Mouse (Mus musculus) lung, postnatal 0 days (tissue): ENCODE measurements around the gene Trim2. TPM values are rescaled to one million over a fixed set of nuclear protein-coding genes. Genes with fewer than 3 reads are reported as not detected.

Experiments
- ATAC-seq: fragments of 200-750 bp; cut with Nextera tagmentation; 2 replicates; pipeline ENCODE4 v1.8.0; 2017; ENCODE audit warnings: moderate library complexity
- DNase-seq: peaks from one replicate; pipeline ENCODE4 v3.0.0-alpha.2; 2016; ENCODE audit warnings: low spot score
- H3K27ac ChIP-seq: fragments of 300-500 bp; sonication (generic); 2 replicates; pipeline ENCODE4 v1.5.1; 2014; ENCODE audit warnings: antibody characterized with exemption, mild to moderate bottlenecking, low read length, mixed read lengths
- H3K27me3 ChIP-seq: fragments of 300-500 bp; sonication (generic); replicated peaks from 2 replicates; pipeline ENCODE4 v1.6.1; 2014; ENCODE audit warnings: low read length, mixed read lengths; ENCODE audit not compliant: insufficient read depth
- H3K36me3 ChIP-seq: fragments of 300-500 bp; sonication (generic); 2 replicates; pipeline ENCODE4 v1.6.1; 2014; ENCODE audit warnings: low read length, mixed read lengths; ENCODE audit not compliant: insufficient read depth
- H3K4me1 ChIP-seq: fragments of 300-500 bp; sonication (generic); 2 replicates; pipeline ENCODE4 v1.6.1; 2014; ENCODE audit warnings: antibody characterized with exemption, low read depth, low read length, mixed read lengths; ENCODE audit not compliant: insufficient read depth
- H3K4me2 ChIP-seq: fragments of 300-500 bp; sonication (generic); replicated peaks from 2 replicates; pipeline ENCODE4 v1.6.1; 2014; ENCODE audit warnings: low read depth, mild to moderate bottlenecking, low read length, moderate library complexity, mixed read lengths
- H3K4me3 ChIP-seq: fragments of 300-500 bp; sonication (generic); 2 replicates; pipeline ENCODE4 v1.5.1; 2014; ENCODE audit warnings: low read depth, low read length
- H3K9ac ChIP-seq: fragments of 300-500 bp; sonication (generic); replicated peaks from 2 replicates; pipeline ENCODE4 v1.6.1; 2014; ENCODE audit warnings: low read depth, mild to moderate bottlenecking
- H3K9me3 ChIP-seq: fragments of 300-500 bp; sonication (generic); 2 replicates; pipeline ENCODE4 v1.6.1; 2016; ENCODE audit warnings: low read length, mixed read lengths
- CTCF ChIP-seq: IDR thresholded peaks from 2 replicates; pipeline ENCODE4 v1.5.1; 2016; ENCODE audit warnings: antibody characterized with exemption, mild to moderate bottlenecking
- EP300 ChIP-seq: IDR thresholded peaks from 2 replicates; pipeline ENCODE4 v1.6.1; 2016; ENCODE audit warnings: antibody characterized with exemption, mild to moderate bottlenecking, control low read depth
- WGBS: fragments of 180-500 bp; shearing (Covaris S2); extraction: QIAGEN DNeasy Blood & Tissue Kit; methylation state at CpG from one replicate; pipeline ENCODE4 v1.1.7; 2014; 5-methylcytosine and 5-hydroxymethylcytosine counted together
- polyA plus RNA-seq: library from polyadenylated mRNA; unstranded; fragments of >200 nt; fragmentation: Nextera tagmentation; extraction: Ambion mirVana; gene quantifications from 2 replicates; pipeline ENCODE4 v1.2.1, GENCODE M21; 2015

Gene Trim2
- polyA plus RNA-seq, 1 experiment from 2014 or later, result 18.7 TPM

DNA sequence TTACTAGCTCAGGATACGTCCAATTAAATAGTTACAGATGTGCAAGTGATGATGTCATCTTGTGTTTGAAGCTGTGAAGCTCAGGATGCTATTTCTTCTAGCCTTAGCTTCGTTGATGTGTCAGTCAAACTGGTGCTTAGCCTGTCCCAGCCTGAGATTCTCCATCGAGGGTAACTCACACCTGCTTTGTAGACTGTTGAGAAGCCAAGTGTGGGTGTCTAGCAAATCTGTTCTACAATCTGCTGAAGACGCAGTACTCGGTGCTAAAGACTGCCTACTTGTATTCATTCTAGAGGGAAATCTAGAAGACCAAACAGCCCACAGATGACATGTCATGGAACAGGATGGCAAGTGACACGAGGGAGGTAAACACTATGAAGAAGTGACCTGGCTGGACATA lies 101.0 kb downstream of the Trim2 start:
- H3K4me3 ChIP-seq, result no peak overlapping the region
- ATAC-seq (no peak), DNase-seq (no peak)
- no peaks in the 10 kb centered on the region for H3K36me3 ChIP-seq
- TF ChIP-seq EP300, result no peak
- TF ChIP-seq CTCF, result no peak
- 79% methylated on average over 6 of the region's 6 CpGs for whole genome bisulfite sequencing
- no peaks in the 10 kb centered on the region for H3K4me1 ChIP-seq
- H3K9me3 ChIP-seq, result no peaks in the 10 kb centered on the region
- no peak overlapping the region for H3K9ac ChIP-seq
- H3K4me2 ChIP-seq, result no peak overlapping the region
- H3K27ac ChIP-seq, result no peak overlapping the region
- no peaks in the 10 kb centered on the region for H3K27me3 ChIP-seq

DNA sequence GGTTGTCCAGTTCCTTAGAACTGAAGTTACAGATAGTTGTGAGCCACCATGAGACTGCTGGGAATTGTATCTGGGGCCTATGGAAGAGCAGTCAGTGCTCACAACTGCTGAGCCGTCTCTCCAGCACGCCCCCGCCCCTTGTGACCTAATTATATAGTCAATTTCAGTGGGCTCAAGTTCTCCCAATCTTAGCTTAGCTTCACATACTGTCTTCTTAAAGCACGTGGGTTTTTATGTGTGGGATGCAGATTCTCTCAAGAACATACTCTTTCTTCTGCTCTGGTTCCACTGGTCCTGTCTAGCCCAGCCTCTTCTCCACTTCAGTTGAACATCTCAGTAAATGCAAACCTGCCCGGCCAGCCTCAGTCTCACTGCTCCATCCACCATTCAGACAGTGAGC lies 102.0 kb downstream of the Trim2 start:
- TF ChIP-seq CTCF (no peak), EP300 (no peak)
- DNase-seq, result no peak
- H3K27ac ChIP-seq, result no peak overlapping the region
- H3K36me3 ChIP-seq, result no peaks in the 10 kb centered on the region
- WGBS, result 82% methylated on average over 5 of the region's 5 CpGs
- no peaks in the 10 kb centered on the region for H3K27me3 ChIP-seq
- H3K4me2 ChIP-seq, result no peak overlapping the region
- H3K4me3 ChIP-seq, result no peak overlapping the region
- H3K4me1 ChIP-seq, result no peaks in the 10 kb centered on the region
- no peaks in the 10 kb centered on the region for H3K9me3 ChIP-seq
- ATAC-seq, result no peak
- H3K9ac ChIP-seq, result no peak overlapping the region

DNA sequence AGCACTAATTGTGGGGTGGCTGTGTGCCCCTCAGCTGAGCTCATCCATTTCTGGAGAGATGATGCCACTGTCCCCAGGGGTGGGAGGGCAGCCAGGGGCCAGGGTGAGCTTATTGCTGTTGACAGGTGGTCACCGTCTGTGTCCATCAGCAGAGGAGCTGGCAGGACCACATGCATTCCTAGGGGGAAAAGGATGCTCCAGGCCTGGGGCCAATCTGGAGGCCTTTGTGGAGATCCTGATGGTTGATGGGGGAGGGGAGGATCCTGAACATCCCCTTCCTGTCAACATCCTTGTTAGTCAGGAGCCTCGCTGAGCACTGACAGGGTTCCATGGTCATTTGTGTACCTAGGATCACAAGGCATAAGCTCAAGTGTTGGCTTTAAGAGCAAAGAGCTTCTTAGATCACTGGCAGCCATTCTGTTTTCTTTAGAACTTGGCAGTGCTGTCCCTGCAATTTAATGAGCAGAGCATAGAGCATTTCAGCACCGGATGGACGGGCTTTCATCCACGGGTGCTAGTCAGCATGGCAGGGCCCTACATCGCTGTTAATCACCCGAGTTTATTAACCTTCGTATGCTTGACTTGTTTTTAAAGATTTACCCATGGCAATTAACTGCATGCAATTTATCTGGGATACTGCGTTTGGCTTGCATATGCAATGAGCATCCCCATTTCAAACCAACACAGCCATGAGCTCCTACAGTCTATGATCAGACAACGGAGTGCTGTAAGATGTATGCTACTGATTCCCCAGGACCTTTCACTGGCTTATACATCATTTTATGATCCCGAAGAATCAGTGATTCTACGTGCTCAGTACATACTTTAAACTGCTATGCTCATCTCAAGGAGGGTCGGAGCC lies 105.9 kb downstream of the Trim2 start:
- no peaks in the 10 kb centered on the region for H3K4me1 ChIP-seq
- ATAC-seq (peak; percentile 38; the same call in 1 of the 2 replicates), DNase-seq (peak; percentile 41)
- no peak overlapping the region for H3K4me3 ChIP-seq
- 73% methylated on average over 13 of the region's 13 CpGs for WGBS
- no peak overlapping the region for H3K4me2 ChIP-seq
- no peaks in the 10 kb centered on the region for H3K27me3 ChIP-seq
- H3K36me3 ChIP-seq, result no peaks in the 10 kb centered on the region
- no peaks in the 10 kb centered on the region for H3K9me3 ChIP-seq
- TF ChIP-seq EP300 (no peak), CTCF (no peak)
- no peak overlapping the region for H3K27ac ChIP-seq
- no peak overlapping the region for H3K9ac ChIP-seq

DNA sequence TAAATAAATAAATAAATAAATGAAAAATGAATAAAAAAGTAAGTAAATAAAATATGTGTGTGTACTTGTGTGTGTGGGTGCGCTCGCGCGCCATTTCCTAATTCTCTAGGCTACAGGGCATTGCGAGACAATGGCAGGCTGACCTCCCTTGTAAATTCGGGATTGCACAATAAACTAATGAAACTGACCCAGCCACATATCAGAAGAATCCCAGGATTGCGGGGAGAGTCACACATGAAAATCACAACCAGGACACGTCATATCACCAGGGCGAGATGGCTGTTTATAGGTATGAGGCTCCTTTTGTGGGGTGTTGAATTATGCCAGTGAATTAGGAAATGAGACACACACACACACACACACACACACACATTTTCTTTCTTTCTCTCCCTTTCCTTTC lies 107.2 kb downstream of the Trim2 start:
- H3K9me3 ChIP-seq, result no peaks in the 10 kb centered on the region
- no peaks in the 10 kb centered on the region for H3K4me1 ChIP-seq
- no peaks in the 10 kb centered on the region for H3K27me3 ChIP-seq
- H3K36me3 ChIP-seq, result no peaks in the 10 kb centered on the region
- no peak for DNase-seq
- no peak for ATAC-seq
- H3K4me2 ChIP-seq, result no peak overlapping the region
- no peak overlapping the region for H3K27ac ChIP-seq
- TF ChIP-seq EP300 (no peak), CTCF (no peak)
- no peak overlapping the region for H3K4me3 ChIP-seq
- no peak overlapping the region for H3K9ac ChIP-seq
- WGBS, result 90% methylated on average over 9 of the region's 9 CpGs

DNA sequence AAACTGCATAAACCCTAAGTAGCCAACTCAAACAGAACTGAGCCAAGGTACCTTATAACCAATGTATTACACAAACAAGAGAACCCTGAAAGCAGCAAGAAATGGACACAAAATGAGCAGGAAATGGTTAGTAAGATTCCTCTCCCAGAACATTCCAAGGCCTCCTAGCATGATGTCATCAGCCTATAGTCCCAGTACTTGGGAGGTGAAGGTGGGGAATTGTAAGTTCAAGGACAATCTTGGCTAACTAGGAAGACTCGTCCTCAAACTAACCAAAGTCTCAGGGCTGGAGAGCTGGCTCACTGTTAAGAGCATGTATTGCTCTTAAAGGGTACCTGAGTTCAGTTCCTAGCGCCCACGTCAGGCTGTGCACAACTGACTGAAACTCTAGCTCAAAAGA lies 108.4 kb downstream of the Trim2 start:
- DNase-seq (no peak), ATAC-seq (no peak)
- H3K4me3 ChIP-seq, result no peak overlapping the region
- TF ChIP-seq CTCF (no peak), EP300 (no peak)
- H3K9me3 ChIP-seq, result no peaks in the 10 kb centered on the region
- H3K4me2 ChIP-seq, result no peak overlapping the region
- H3K27me3 ChIP-seq, result no peaks in the 10 kb centered on the region
- no peaks in the 10 kb centered on the region for H3K4me1 ChIP-seq
- 85% methylated on average over 3 of the region's 3 CpGs for WGBS
- H3K9ac ChIP-seq, result no peak overlapping the region
- no peaks in the 10 kb centered on the region for H3K36me3 ChIP-seq
- no peak overlapping the region for H3K27ac ChIP-seq

DNA sequence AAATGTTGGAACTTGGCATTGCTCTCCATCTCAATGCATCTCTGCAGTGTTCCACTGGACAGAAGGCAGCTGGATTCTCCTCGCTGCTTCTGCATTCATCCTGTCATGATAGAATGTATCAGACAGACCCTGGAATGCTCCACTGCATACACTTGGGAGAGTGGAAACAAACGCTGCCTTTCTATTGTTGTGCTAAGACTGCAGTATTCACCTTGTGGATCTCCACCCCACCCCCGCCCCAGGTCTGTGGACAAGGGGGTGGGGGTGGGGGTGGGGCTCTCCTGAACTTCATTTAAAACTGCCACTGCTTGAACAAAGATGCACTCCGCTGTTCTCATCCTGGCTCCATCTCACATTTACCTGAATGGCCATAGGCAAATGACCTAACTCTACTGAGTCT lies 112.8 kb downstream of the Trim2 start:
- ATAC-seq, result no peak
- H3K9ac ChIP-seq, result no peak overlapping the region
- no peaks in the 10 kb centered on the region for H3K36me3 ChIP-seq
- no peak overlapping the region for H3K27ac ChIP-seq
- H3K27me3 ChIP-seq, result no peaks in the 10 kb centered on the region
- no peak overlapping the region for H3K4me2 ChIP-seq
- H3K4me3 ChIP-seq, result no peak overlapping the region
- TF ChIP-seq CTCF, result no peak
- no peak for TF ChIP-seq EP300
- H3K9me3 ChIP-seq, result no peaks in the 10 kb centered on the region
- 52% methylated on average over 4 of the region's 4 CpGs for WGBS
- H3K4me1 ChIP-seq, result no peaks in the 10 kb centered on the region
- no peak for DNase-seq
